Mouse (Mus musculus): ENCODE measurements around the gene Mdm4. TPM values are rescaled to one million over a fixed set of nuclear protein-coding genes. Genes with fewer than 3 reads are reported as not detected.

Mdm4 gene
- total and polyA plus RNA-seq, 3 experiments = 19.8 to 28.1 TPM; not detected in 1

DNA sequence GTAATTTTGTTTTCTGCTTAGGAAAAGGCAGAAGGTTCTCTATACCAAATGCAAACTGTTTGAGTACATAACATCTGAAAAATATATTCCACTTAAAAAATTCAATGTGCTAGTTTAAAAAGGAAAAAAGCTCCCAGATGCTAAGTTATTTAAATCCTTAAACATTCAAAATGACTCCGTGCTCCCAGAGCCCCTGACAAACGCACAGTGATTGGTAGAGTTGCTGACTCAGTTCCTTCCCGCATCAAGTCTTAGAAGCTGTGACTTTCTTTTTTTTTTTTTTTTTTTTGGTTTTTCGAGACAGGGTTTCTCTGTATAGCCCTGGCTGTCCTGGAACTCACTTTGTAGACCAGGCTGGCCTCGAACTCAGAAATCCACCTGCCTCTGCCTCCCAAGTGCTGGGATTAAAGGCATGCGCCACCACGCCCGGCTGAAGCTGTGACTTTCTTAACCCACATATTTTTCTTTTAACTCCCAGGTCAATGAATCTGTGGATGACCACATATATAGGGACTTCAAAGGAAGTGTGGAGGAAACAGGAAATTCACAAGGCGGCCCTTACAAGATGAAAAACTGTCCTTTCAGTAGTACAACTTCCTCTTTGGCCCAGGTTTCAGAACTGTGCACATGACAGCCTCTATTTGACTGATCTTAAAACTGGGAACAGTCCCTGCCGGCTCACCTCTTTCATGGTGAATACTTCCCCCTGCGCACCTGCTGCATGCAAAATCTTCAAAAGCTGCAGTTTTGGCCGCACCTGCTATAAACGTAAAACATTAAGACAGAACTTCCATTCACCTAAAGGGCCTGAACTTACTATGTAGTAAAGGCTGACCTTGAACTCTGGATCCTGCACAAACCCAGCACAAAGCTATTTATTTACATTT lies 18.2 kb downstream of the Mdm4 start:
- Histone ChIP-seq H3K27ac (ENCODE audit: control insufficient read depth, low read depth, low read length) (no peak overlapping the region), H3K4me1 (ENCODE audit: control insufficient read depth in 1 of 2, insufficient read depth in 2 of 2, low read length in 2 of 2) (no peaks in the 10 kb centered on the region), H3K36me3 (ENCODE audit: control insufficient read depth in 1 of 2, insufficient read depth in 2 of 2, low read length in 2 of 2) (peaks cover 9 to 56% of the 10 kb centered on the region in 2 experiments), H3K9ac (ENCODE audit: control insufficient read depth, low read depth, low read length, poor library complexity, severe bottlenecking) (no peak overlapping the region), H3K79me2 (ENCODE audit: control insufficient read depth, insufficient read depth, low read length, poor library complexity) (peaks cover 13% of the 10 kb centered on the region), H3K27me3 (ENCODE audit: control insufficient read depth in 1 of 2, insufficient read depth in 2 of 2, low read length in 2 of 2) (no peaks in the 10 kb centered on the region), H3K9me3 (replicated peaks; ENCODE audit: insufficient read depth, low read length) (no peaks in the 10 kb centered on the region), H3K4me3 (ENCODE audit: control insufficient read depth in 1 of 2, insufficient read depth in 1 of 2, low read depth in 2 of 2, low read length in 2 of 2) (no peak overlapping the region)
- no peak for TF ChIP-seq SMC3 (IDR thresholded peaks at IDR 0.05; ENCODE audit: low read depth, low read length)
- TF ChIP-seq ZC3H11A (IDR thresholded peaks at IDR 0.05; ENCODE audit: low read depth, low read length) = no peak
- TF ChIP-seq USF2 (IDR thresholded peaks at IDR 0.05; ENCODE audit: borderline replicate concordance in 1 of 2, insufficient read depth in 1 of 2, low read depth in 1 of 2, low read length in 2 of 2) = no peak
- no peak for DNase-seq (ENCODE audit: low read depth, low spot score)

DNA sequence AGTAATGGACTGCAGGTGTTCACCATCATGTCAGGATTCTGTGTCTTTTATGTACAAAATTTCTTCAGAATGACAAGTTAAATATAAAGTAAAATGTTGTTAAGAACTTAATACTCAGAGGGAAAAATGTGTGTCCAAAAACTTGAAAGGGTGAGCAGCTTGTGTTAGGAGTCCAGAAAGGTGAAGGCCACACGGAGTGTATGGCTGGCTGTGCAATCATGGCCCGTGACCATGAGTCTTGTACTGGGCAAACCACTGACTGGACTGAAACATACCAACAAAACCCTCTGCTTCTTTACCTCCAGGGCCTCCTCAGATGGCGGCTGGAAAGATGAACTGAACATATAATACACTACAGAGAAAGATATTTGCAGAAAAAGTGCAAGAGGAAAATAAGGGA lies 23.8 kb downstream of the Mdm4 start:
- Histone ChIP-seq H3K27me3 (ENCODE audit: control insufficient read depth in 1 of 2, insufficient read depth in 2 of 2, low read length in 2 of 2) (no peaks in the 10 kb centered on the region), H3K36me3 (ENCODE audit: control insufficient read depth in 1 of 2, insufficient read depth in 2 of 2, low read length in 2 of 2) (peaks cover 2 to 65% of the 10 kb centered on the region in 2 experiments; a peak in 3 of 4 replicates), H3K4me3 (ENCODE audit: control insufficient read depth in 1 of 2, insufficient read depth in 1 of 2, low read depth in 2 of 2, low read length in 2 of 2) (no peak overlapping the region), H3K79me2 (ENCODE audit: control insufficient read depth, insufficient read depth, low read length, poor library complexity) (no peaks in the 10 kb centered on the region; the same call in 1 of the 2 replicates), H3K4me1 (ENCODE audit: control insufficient read depth in 1 of 2, insufficient read depth in 2 of 2, low read length in 2 of 2) (no peaks in the 10 kb centered on the region), H3K9ac (ENCODE audit: control insufficient read depth, low read depth, low read length, poor library complexity, severe bottlenecking) (no peak overlapping the region), H3K27ac (ENCODE audit: control insufficient read depth, low read depth, low read length) (no peak overlapping the region), H3K9me3 (replicated peaks; ENCODE audit: insufficient read depth, low read length) (no peaks in the 10 kb centered on the region)
- TF ChIP-seq ELF1 (IDR thresholded peaks at IDR 0.05; ENCODE audit: low read depth, low read length) = no peak
- no peak for TF ChIP-seq POLR2AphosphoS5 (IDR thresholded peaks at IDR 0.05; ENCODE audit: borderline replicate concordance, low read depth, low read length)
- no peak for TF ChIP-seq TAL1 (IDR thresholded peaks at IDR 0.05; ENCODE audit: low read length)
- no peak for TF ChIP-seq UBTF (IDR thresholded peaks at IDR 0.05; ENCODE audit: borderline replicate concordance, insufficient read depth, low read depth, low read length)
- TF ChIP-seq E2F4 (IDR thresholded peaks at IDR 0.05; ENCODE audit: borderline replicate concordance, low read depth, low read length) = no peak
- no peak for DNase-seq (ENCODE audit: low read depth, low spot score)

- DNase-seq (ENCODE audit: low read depth, low spot score) = peak; percentile 42
- H3K27ac ChIP-seq (ENCODE audit: control insufficient read depth, low read depth, low read length) = no peak overlapping the region; the same call in 1 of the 2 replicates
- peaks cover 6 to 12% of the 10 kb centered on the region in 2 experiments; a peak in 2 of 4 replicates for H3K4me1 ChIP-seq (ENCODE audit: control insufficient read depth in 1 of 2, insufficient read depth in 2 of 2, low read length in 2 of 2)
- peaks cover 11 to 73% of the 10 kb centered on the region in 2 experiments for H3K36me3 ChIP-seq (ENCODE audit: control insufficient read depth in 1 of 2, insufficient read depth in 2 of 2, low read length in 2 of 2)
- no peaks in the 10 kb centered on the region for H3K9me3 ChIP-seq (replicated peaks; ENCODE audit: insufficient read depth, low read length)
- H3K79me2 ChIP-seq (ENCODE audit: control insufficient read depth, insufficient read depth, low read length, poor library complexity) = no peaks in the 10 kb centered on the region; the same call in 1 of the 2 replicates
- no peaks in the 10 kb centered on the region for H3K27me3 ChIP-seq (ENCODE audit: control insufficient read depth in 1 of 2, insufficient read depth in 2 of 2, low read length in 2 of 2)
- H3K9ac ChIP-seq (ENCODE audit: control insufficient read depth, low read depth, low read length, poor library complexity, severe bottlenecking) = no peak overlapping the region
- H3K4me3 ChIP-seq (ENCODE audit: control insufficient read depth in 1 of 2, insufficient read depth in 1 of 2, low read depth in 2 of 2, low read length in 2 of 2) = no peak overlapping the region
- TF ChIP-seq ZMIZ1 (IDR thresholded peaks at IDR 0.05; ENCODE audit: low read depth, low read length) = no peak
- TF ChIP-seq USF1 (IDR thresholded peaks at IDR 0.05; ENCODE audit: low read depth, low read length) = no peak
- peak; percentile 48; the same call in 1 of the 2 replicates for TF ChIP-seq GATA1 (IDR thresholded peaks at IDR 0.05; ENCODE audit: low read depth, low read length)
- peak; percentile 17; the same call in 1 of the 2 replicates for TF ChIP-seq MAFK (IDR thresholded peaks at IDR 0.05; ENCODE audit: borderline replicate concordance, low read depth, low read length)
- no peak for TF ChIP-seq SMC3 (IDR thresholded peaks at IDR 0.05; ENCODE audit: low read depth, low read length)
- TF ChIP-seq UBTF (IDR thresholded peaks at IDR 0.05; ENCODE audit: borderline replicate concordance, insufficient read depth, low read depth, low read length) = no peak
- TF ChIP-seq ELF1 (IDR thresholded peaks at IDR 0.05; ENCODE audit: low read depth, low read length) = 0 out of 2 replicates have a peak, but pooled peaks have one; percentile 27
- TF ChIP-seq MEF2A (IDR thresholded peaks at IDR 0.05; ENCODE audit: extremely low read depth, insufficient replicate concordance, low read depth, low read length, poor library complexity, severe bottlenecking) = no peak
- no peak for TF ChIP-seq ZNF384 (IDR thresholded peaks at IDR 0.05; ENCODE audit: low read depth, low read length)
- no peak for TF ChIP-seq TAL1 (IDR thresholded peaks at IDR 0.05; ENCODE audit: low read length)
- no peak for TF ChIP-seq USF2 (IDR thresholded peaks at IDR 0.05; ENCODE audit: borderline replicate concordance in 1 of 2, insufficient read depth in 1 of 2, low read depth in 1 of 2, low read length in 2 of 2)
- TF ChIP-seq RCOR1 (IDR thresholded peaks at IDR 0.05; ENCODE audit: low read depth, low read length) = 0 out of 2 replicates have a peak, but pooled peaks have one; percentile 26
- TF ChIP-seq ZC3H11A (IDR thresholded peaks at IDR 0.05; ENCODE audit: low read depth, low read length) = no peak
- no peak for TF ChIP-seq HCFC1 (IDR thresholded peaks at IDR 0.05; ENCODE audit: low read depth, low read length)
- no peak for TF ChIP-seq NELFE (IDR thresholded peaks at IDR 0.05; ENCODE audit: low read depth, low read length)
- TF ChIP-seq ETS1 (IDR thresholded peaks at IDR 0.05; ENCODE audit: low read depth, low read length) = no peak
- TF ChIP-seq BHLHE40 (IDR thresholded peaks at IDR 0.05; ENCODE audit: borderline replicate concordance, low read depth, low read length) = no peak
- no peak for TF ChIP-seq CTCF (IDR thresholded peaks at IDR 0.05 in 2 of 3, conservative IDR thresholded peaks at IDR 0.05 in 1 of 3; ENCODE audit: control insufficient read depth in 1 of 3, insufficient read depth in 1 of 3, low read depth in 2 of 3, low read length in 3 of 3, poor library complexity in 1 of 3, severe bottlenecking in 1 of 3)
- TF ChIP-seq POLR2AphosphoS2 (IDR thresholded peaks at IDR 0.05; ENCODE audit: low read length) = no peak
Measured at GRCm38 (mm10) chr1:133000347-133000746, 30.0 kb downstream of the Mdm4 start.

All from MEL (cell line).